Mouse (Mus musculus): Measurements from ENCODE around the gene Gm364.

DNA sequence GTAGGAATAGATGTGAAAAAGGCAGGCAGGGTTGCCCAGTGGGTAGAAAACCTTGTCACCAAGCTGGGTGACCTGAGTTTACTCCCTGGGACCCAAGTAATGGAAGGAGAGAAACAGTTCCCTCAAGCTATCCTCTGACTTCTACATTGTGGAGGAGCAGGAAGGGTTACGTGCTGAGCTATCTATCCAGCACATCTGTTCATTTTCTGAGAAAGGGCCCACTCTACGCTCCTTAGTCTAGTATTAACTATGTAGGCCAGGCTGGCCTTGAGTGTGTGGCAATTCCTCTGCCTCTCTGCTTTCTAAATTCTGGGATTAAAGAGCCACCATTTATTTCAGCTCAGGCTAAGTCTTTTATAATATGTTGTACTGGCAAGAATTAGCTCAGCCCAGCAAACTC is 35.4 kb upstream of the Gm364 start:
- TF ChIP-seq ZC3H11A (IDR thresholded peaks at IDR 0.05; ENCODE audit: borderline replicate concordance, low read depth, low read length) (no peak), MAFK (IDR thresholded peaks at IDR 0.05; ENCODE audit: insufficient read depth, low read depth, low read length) (no peak), CHD2 (IDR thresholded peaks at IDR 0.05; ENCODE audit: low read depth, low read length) (no peak)
